Mouse (Mus musculus) CD4-positive, CD25-positive, alpha-beta regulatory T cell, adult 2 months (primary cell): Measurements from ENCODE around the gene Adamtsl2.

ENCODE experiments used
- DNase-seq: peaks from one replicate; pipeline ENCODE4 v3.0.0-alpha.2; 2012; ENCODE audit warnings: low read depth, low spot score

The Adamtsl2 gene

DNA sequence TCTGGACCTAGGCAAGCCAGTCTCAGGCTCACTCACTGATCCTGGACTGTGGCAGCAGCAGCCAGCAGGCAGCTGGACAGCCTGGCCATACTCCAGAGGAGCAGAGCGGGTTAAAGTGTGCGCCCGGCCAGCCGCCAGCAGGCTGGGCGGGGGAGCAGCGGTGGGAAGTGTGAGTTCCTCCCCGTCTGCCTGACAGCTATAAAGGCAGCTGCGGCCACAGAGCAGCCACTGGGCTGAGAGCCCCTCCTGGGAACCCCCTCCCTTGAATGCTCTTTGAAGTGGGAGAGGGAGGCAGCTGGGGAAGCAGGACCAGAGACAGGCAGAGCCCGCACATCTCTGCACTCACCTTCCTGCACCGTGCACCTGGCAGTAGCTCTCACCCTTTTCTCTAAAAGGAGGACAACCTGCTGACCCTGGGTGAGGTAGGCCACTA, at the start of gene Adamtsl2:
Gene Adamtsl2 (plus strand): TSS at position 228 of the 433 bp plus-strand sequence.
- DNase-seq, result peak; percentile 22

DNA sequence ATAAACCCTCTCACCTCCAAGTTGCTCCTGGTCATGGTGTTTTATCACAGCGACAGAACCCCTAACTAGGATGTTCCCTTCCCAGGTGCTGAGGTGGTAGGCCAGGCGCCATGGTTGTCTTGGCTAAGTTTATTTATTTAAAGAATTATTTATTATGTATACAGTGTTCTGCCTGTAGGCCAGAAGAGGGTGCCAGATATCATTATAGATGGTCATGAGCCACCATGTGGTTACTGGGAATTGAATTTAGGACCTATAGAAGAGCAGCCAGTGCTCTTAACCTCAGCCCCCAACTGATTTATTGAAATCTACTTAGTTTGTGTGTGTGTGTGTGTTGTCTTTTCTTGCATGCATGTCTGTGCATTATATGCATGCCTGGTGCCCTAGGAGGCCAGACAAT, 46.8 kb upstream of the Adamtsl2 start:
- DNase-seq, result no peak

DNA sequence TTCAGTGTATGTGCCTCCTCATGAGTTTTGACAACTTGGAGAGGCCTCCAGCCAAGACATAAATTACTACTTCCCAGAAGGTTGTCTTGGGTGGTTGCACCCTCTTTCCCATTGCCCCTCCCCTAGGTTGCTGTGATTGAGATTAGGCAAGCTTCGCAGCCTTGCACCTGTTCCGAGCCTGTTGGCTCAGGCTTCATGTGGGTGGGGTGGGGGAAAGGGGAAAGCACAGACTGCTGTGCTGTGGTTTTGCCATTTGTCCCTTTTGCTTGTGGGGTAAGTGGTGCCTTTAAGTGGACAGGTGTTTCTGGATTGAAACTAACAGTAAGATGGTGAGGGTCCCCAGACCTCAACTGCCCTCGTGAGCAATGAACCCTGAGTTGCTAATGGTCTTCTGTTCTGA, 43.2 kb upstream of the Adamtsl2 start:
- DNase-seq, result no peak

DNA sequence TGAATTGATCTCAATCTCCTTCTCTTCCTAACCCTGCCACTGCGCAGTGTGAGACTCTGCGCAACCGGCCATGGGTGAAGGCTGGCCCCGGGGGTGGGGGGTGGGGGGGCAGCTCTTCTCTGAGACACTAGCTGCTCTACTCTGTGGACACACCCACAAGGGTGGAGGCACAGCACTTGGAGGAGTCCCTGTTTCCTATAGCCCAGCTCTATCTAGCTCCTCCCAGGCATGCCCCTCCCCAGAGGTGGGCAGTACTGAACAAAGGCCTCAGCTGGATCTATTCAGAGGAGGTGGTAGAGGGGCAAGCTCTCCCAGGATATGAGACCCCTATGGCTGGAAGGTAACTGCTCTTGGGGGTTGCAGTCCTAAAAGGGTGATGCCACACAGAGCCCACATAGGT, 42.2 kb upstream of the Adamtsl2 start:
- DNase-seq, result no peak

DNA sequence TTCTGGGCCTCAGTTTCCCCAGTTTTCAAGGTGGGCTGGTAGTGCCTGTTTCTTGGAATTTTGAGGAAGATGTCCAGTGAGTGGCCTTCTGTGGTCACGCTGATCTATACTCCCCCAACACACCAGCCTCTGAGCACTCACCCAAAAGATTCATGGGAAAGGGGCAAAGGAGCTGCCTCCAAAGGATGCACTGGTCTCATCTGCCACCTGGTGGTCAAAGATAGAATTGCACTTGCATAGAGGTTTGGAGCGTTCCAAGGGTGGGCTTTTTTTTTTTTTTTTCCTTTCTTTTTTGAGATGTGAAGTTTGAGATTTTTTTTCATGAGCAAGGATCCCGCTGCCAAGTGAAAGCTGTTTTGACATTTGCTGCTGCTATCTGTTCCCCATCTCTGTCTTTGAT, 40.6 kb upstream of the Adamtsl2 start:
- peak; percentile 82 for DNase-seq

DNA sequence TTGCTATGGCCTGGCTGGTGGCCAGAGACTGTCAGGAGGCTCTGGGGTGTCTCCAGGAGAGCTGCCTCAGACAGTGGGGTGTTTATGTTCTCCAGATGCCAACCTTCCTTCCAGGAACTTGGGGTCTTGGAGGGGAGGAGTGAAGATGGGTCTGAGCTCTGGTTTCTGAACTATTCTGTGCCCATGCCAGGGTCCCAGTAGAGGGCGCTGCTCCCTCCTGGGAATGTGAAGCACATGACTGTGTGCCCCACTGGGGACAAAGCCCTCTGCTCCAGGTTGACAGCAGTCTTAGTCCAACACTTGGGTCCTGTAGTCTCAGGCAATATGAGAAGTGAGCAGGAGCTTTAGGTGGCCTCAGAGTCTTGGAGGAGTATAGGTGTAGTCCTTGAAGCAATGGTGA, 39.9 kb upstream of the Adamtsl2 start:
- DNase-seq, result peak; percentile 32

DNA sequence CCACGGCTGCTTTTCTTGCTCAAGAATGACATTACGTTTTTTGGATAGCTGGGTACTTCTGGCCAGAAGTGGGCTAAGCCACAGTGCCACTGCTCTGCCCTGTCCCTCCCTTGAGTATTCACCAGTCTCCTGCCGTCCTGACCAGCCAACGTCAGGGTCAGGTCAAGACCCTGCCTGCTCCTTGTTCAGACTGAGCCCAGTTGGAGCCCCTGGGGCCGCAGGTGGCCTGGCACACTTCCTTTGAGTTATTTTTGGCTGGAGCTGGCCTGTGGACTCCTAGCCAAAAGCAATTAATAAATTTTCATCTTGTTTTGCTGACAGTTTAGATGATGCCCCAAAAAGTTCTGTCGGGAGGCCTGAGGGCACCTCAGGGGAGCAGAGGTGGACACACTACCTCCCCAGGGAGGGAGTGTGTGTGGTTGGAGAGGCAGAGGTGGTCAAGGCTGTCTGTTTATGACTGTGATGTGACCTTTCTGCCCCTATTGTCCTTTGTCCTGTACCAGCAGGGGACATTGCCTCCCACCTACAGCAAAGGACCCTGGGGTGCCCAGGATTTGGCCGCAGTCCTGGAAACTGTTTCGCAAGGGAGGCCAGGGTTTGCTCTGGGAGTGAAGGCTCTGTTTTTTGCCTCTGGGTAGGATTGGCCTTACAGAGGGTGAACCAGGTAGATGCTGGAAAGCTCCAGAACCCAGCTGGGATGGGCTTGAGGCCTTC, 36.9 kb upstream of the Adamtsl2 start:
- no peak for DNase-seq

DNA sequence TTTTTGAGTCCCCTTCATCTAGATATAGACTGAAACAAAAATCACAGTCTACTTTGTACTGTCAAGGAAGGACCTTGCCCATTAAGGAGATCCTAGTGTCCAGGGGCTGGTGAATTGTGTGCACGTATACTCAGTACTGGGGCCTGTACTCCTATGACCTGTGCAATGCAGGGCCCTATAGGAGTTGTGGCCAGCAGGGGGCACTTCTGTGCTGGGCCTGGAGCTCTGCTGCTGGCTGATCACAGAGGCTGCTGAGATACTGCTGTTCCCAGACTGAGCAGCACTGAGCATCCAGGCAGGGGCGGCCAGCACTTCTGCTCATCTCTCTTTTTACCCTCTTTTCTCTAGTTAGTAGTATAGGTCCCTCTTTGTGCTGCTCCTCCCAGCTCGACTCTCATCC, 35.7 kb upstream of the Adamtsl2 start:
- DNase-seq, result peak; percentile 85

DNA sequence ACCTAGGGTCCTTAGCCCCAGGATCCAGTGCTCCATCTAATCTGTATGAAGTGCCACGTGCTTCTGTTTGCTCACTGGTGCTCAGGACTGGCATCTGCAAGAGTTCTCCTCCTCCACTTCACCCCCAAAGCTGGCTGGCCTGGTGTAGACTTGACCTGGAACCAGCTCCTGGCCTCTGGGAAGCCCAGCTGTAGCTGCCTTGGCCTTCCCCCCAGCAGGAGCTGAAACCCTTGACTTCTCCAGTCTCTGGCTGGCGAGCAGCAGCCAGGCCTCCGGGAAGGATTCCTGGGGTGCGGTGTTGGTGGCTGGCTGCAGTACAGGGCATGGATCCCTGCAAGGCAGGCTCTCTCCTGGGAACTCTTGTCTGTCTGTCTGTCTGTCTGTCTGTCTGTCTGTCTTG, 35.0 kb upstream of the Adamtsl2 start:
- no peak for DNase-seq

DNA sequence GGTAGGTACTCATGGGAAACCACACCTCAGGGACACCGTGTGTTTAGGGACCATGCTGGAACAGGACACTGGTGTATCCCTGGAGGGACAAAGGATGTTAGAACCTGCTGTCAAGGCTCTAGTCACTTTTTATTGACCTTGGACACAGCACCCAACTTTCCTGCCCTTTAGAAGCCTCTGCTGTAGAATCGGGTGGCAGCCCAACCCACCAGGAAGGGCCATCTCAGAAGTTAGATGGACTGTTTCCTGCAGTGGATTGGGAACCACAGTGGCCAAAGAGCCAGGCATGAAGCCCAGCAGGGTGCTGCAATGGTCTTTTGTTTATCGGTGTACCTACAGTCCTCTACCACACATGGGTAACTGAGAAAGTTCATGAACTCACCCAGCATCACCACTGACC, 34.5 kb upstream of the Adamtsl2 start:
- DNase-seq, result no peak

DNA sequence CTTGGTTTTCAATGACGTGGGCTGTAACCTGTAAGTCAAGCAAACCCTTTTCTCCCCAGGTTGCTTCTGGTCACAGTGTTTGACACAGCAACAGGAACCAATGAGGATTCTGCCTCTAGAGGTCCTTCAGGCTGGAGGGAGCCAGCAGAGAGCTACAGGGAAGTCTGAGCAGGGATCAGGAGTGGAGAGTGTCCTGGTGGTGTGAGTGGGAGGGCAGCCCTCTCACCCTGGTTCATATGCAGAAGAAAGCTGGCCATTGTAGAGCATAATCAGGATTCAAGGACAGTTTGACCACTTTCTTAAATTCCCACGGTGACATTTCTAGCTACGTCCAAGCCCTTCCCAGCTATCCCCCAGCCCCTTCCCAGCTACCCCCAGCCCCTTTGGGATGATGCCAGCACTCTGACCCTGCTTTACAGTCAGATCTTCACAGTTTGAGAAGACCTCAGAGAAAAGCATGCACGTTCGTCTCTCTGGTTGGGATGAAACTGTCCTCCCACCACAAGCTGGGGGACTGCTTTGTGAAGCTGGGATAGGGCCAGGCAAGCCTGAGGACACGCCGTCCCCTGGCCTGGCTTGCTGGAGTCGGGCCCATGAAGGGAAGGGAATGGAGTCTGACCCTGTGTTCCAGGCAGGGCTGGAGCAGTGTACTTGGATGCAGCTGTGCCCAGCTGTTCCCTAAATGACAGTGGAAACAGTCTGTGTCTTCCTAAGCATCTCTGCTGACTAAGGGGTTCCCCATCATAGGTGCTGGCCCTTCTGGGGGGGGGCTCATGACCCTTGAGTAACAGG, 33.0 kb upstream of the Adamtsl2 start:
- DNase-seq, result no peak

DNA sequence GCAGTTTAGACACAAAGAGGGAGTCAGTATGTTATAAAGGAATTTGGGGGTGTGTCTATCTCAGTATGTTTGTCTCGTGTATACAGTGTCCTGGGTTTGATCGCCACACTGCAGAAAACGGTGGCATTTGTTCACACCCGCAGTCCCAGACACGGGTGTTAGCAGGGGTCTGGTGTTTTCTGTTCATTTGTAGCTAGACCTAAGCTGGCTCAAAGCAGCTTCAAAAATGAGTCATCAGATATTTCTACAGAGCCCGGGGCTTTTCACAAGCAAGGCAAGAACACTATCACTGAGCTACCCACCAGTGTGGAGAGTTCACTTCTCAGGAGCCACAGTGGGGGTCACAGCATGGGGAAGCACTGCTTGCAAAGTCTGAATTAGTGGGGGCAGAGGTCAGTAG, 29.8 kb upstream of the Adamtsl2 start:
- DNase-seq, result no peak

DNA sequence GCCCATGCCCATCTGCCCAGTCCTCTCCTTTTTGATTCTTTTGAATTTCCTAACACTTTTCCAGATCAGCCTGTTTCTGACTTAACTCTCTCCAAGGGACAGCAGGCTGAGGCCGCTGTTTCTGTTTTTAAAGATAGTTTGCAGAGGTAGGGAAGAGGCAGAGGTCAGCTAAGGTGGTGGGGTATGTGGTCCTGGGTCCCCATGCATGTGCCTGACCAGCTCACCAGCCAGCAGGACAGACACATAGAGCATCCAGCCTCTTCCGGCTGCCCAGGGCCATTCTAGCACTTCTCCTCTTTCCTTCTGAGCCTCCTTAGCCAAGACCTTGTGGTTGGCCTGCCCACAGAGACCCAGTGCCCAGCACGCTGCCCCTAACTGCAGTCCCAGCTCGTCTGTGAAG, 20.9 kb upstream of the Adamtsl2 start:
- no peak for DNase-seq

DNA sequence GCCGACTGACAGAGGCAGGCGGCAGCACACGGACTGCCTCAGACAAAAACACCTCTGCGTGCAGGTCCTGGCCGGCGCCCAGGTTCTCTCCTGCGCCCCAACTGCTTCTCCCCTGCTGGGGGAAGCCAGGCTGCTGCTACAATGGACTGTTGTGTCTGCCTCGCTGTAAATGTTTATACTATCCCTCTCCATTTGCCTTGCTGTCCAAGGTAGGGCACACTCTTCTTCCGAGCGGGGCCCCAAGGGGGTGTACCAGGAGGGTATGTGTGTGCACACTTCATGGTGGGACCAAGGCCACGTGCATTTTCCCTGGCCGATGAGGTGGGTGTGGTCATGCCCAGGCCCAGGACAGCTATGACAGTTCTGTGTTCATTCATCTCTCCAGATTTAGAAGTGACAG, 20.4 kb upstream of the Adamtsl2 start:
- DNase-seq, result no peak

DNA sequence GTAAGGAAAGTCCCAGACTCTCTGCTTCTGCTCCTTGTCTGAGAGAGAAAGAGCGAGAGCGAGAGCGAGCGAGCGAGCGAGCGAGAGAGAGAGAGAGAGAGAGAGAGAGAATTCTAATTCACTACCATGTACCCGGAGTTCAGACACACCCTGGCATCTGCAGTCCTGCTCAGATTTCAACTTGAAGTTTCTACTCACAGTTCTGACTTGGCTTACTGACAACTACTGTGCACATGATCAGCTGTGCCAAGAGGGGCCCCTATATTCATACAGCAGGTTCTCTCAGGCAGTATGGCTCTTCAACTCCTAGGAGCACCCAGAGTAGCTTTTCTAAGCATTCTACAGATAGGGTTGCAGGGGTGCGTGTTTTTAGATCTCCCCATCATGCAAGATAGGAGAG, 20.0 kb upstream of the Adamtsl2 start:
- no peak for DNase-seq

DNA sequence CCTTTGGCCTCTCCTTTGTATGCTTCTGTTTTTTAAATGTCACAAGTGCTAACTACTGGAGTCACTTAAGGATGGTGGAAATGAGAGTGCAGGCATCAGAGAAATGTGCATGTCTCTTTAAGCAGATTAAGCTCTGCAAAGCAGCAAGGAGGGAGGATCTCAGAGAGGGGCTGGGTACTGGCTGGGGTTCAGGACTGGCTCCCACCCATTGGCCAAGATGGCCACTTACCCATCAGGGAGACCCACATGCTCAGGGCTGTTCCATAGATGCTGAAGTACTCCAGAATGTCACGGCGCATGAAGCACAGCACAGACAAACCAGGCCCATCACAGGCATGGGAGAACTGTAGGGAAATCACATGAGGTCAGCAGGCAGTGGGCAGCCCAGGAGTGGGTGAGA, 12.1 kb upstream of the Adamtsl2 start:
- no peak for DNase-seq

DNA sequence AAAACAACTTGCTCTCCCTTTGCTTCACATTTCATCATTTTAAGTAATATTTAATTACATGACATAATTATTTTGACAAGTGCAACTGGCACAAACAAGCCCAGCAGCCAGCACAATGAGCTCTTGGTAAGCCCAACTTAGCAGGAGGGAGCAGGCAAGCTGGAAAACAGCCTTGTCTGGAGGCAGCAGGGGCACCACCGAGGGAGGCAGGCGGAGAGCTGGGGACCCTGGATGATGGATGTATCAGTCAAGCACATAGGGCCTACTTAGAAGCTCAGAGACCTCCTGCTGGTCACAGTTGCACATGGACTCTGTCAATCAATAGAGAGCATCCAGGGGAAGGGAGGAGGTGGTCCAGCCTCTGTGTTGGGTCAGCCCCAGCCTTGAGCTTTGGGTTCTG, 11.2 kb upstream of the Adamtsl2 start:
- no peak for DNase-seq

DNA sequence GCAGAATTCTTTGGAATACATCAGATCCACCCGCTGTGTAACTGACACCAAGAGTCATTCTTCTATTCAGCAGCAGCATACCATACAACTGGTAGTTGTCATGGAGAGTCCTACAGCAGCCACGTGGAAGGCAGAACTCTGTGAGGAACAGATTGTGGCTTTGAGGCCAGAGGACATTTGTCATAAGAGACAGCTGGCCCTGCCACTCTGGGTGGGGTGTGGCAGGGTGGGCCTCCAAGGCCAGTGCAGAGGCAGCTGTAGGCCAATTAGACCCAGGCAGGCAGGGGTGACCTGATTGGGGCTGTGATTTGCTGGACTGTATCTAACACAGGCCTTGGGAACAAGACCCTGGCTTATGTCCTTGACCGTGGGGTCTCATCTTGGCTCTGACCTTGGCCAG, 9.5 kb upstream of the Adamtsl2 start:
- no peak for DNase-seq

DNA sequence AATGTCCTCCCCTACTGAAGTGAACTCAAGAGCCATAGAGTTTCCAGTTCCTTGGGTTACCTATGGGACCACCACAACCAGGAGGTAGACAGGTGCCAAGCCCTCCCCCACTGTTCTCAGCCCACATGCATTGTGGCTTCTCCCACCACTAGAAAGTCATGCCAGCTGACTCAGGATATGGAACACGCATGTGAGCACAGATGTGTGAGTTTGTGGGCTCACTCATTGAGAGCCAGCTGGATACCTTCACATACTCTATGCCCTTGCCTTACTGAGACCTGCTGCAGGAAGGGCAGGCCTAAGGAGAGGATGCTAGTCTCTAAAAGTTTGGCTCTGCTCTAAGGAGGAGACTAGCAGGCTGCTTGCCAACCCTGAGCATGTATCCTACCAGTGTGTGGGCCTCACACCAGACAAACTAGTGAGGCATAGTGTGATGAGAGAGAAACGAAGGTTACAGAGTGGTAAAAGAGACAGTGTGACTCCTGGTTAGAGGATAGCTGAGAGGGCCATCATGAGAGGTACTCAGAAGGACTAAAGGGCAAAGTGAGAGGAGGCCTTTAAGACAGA, 8.8 kb upstream of the Adamtsl2 start:
- no peak for DNase-seq

DNA sequence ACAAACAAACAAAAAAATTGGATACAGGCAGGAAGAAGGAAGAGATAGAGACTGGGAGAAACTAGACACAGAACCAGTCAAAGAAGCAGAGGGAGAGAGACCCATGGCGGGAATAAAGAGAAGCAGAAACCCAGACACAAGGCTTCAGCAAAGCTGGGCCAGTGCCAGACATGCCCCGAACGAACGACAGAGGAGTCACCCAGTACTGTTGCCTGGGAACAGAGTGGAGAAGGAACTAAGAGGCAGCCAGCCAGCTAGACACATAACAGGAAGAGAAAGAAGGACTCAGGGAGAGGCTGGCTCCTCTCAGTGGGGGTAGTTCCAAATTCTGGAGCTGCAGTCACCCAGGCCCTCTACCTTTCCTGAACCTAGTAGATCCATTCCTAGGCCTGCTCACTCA, 8.0 kb upstream of the Adamtsl2 start:
- DNase-seq, result no peak

DNA sequence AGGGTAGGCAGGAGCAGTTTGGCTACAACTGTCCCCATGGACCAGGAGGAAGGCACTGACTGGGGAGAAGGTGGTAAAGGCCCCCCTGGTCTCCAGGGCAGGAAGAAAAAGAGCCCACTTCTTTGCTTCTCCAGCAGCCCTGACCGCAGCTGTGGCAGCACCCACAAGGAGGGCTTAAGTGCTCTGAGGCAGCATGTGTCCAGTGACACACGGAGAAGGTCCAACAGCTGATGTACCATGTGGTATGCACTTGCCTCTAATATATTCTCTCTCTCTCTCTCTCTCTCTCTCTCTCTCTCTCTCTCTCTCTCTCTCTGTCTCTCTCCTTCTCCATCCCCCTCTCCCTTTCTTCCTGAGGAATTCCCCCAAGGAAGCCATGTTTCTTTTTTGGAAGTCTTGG, 7.2 kb upstream of the Adamtsl2 start, which contains the start of gene Mymk:
Gene Mymk (minus strand): TSS at position 202 of the 400 bp plus-strand sequence.
- no peak for DNase-seq

DNA sequence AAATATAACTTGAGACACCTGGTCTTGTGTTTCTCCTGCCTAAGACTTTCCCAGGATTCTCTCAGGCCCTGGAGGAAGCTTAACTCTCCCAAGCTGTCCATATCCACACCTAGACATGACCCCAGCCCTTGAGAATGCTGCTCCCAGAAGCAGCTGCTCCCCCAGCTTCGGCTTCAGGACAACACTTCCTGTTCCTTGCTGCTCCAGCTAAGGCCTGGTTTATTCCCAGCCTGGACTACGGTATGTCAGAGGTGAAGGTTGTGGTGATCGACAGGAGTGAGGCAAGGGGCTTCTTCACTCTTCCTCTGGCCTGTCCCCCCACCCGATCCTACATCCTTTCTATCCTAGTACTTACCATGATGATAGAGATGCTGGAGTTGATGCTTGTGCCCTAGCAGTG, 5.8 kb upstream of the Adamtsl2 start:
- no peak for DNase-seq

DNA sequence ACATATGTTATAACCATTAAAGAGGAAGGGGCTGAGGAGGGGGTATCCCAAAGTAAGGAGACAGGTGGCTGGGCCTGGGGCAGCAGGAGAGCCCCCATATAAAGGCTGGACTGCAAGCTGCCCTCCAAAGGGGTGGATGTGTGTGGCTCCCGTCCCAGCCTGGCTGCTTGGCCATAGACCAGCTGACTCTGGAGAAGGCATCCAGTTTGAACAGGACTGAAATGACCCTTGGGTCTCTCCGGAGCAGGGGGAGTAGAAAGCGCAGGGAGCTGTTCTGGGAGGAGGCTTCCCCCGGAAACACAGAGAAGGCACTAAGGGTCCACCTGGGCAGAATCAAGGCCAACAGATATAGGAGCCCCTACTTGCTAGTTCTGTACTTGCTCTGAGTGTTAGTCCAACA, 4.4 kb upstream of the Adamtsl2 start:
- DNase-seq, result no peak
